18 mouse cellular contexts compared by ENCODE assay signal in genomic region chr2:3864872-3865271, GRCm38 (mm10).
"Had no signal": no experiment of that assay in that cellular context is flagged by ENCODE, and none has a peak within 500 bp of the region (broad histone marks: within the 10 kb centered on the region; RNA-seq: fewer than 3 reads in every experiment).

No protein-coding gene starts in this region.

- H3K27me3 ChIP-seq: intestine, embryonic 15.5 days; kidney, embryonic 15.5 days; liver, embryonic 13.5 days; midbrain, embryonic 12.5 days; stomach, embryonic 15.5 days had no signal

- H3K36me3 ChIP-seq: intestine, embryonic 15.5 days; kidney, embryonic 15.5 days; liver, embryonic 13.5 days; midbrain, embryonic 12.5 days; stomach, embryonic 15.5 days had no signal

- H3K9ac ChIP-seq: intestine, embryonic 15.5 days; kidney, embryonic 15.5 days; liver, embryonic 13.5 days; midbrain, embryonic 12.5 days; stomach, embryonic 15.5 days had no signal

- H3K4me1 ChIP-seq: intestine, embryonic 15.5 days; kidney, embryonic 15.5 days; liver, embryonic 13.5 days; midbrain, embryonic 12.5 days; stomach, embryonic 15.5 days had no signal

- H3K4me3 ChIP-seq: intestine, embryonic 15.5 days; kidney, embryonic 15.5 days; left cerebral cortex, adult 2 months; liver, embryonic 13.5 days; midbrain, embryonic 12.5 days; stomach, embryonic 15.5 days had no signal

- ATAC-seq: intestine, embryonic 15.5 days had no signal

- H3K4me2 ChIP-seq: intestine, embryonic 15.5 days; kidney, embryonic 15.5 days; liver, embryonic 13.5 days; midbrain, embryonic 12.5 days; stomach, embryonic 15.5 days had no signal

- H3K27ac ChIP-seq: intestine, embryonic 15.5 days; kidney, embryonic 15.5 days; left cerebral cortex, adult 2 months; liver, embryonic 13.5 days; midbrain, embryonic 12.5 days; stomach, embryonic 15.5 days had no signal

- H3K9me3 ChIP-seq: intestine, embryonic 15.5 days; kidney, embryonic 15.5 days; liver, embryonic 13.5 days; midbrain, embryonic 12.5 days; stomach, embryonic 15.5 days had no signal

- DNase-seq: kidney, adult 11 months; kidney, adult 8-10 months; kidney, postnatal 10 days; kidney, postnatal 36 days; layer of hippocampus, postnatal 36 days; liver, embryonic 13.5 days; lung, adult 2 months; lung, postnatal 14 days; lung, postnatal 4 days; right cerebral cortex, adult 18-20 months; right cerebral cortex, postnatal 14 days; spleen, adult 18-20 months; thymus, postnatal 25 days had no signal
